11 mouse cellular contexts compared by ENCODE assay signal in the genomic region with DNA sequence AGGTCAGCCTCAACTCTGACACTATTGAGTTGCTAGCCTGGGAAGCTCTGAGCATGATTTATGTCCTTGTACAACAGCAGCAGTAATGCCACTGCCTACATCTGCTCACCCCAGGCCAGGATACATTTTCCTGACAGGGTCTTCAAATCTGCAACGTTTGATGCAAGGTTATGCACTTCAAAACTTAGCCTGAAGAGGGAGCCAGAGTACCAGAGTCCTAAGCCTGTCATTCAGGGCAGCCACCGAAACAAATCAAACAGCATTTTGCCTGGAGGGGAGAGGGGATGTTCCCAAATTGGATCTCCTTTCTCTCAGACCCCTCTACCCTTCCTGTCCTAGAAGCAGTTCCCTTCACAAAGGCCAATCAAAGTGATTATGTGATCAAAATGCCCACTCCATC. TPM values are rescaled to one million over a fixed set of nuclear protein-coding genes. Genes with fewer than 3 reads are reported as not detected.
DNase-seq lines count a peak whose midpoint lies in the region; ATAC-seq and TF ChIP-seq lines count a peak whose summit lies in the region.
"Had no signal": no experiment of that assay in that cellular context is flagged by ENCODE, and none has a peak within 500 bp of the region (broad histone marks: within the 10 kb centered on the region; RNA-seq: fewer than 3 reads in every experiment).

No protein-coding gene starts in this region.

- peak; percentile 39 for TF ChIP-seq CTCF in liver, adult 2 months (IDR thresholded peaks at IDR 0.05; ENCODE audit: low read depth, low read length)

- H3K4me1 ChIP-seq in liver, adult 2 months (ENCODE audit: control insufficient read depth, insufficient read depth, low read length): no peaks in the 10 kb centered on the region
- no peaks in the 10 kb centered on the region for H3K4me1 ChIP-seq in liver, embryonic 11.5 days (replicated peaks; ENCODE audit: control insufficient read depth, insufficient read depth, low read length)
- no peaks in the 10 kb centered on the region for H3K4me1 ChIP-seq in embryonic facial prominence, embryonic 10.5 days
- H3K4me1 ChIP-seq: embryonic facial prominence, embryonic 12.5 days; stomach, embryonic 15.5 days had no signal

- ATAC-seq in CD4-positive, CD25-positive, alpha-beta regulatory T cell, adult 4 months: no peak
- no peak for ATAC-seq in liver, embryonic 11.5 days (replicated peaks; ENCODE audit: low FRiP score)

- H3K36me3 ChIP-seq in liver, adult 2 months (ENCODE audit: control insufficient read depth, insufficient read depth, low read length): no peaks in the 10 kb centered on the region
- H3K36me3 ChIP-seq in liver, embryonic 11.5 days (ENCODE audit: control insufficient read depth, insufficient read depth, low read length): no peaks in the 10 kb centered on the region
- no peaks in the 10 kb centered on the region for H3K36me3 ChIP-seq in embryonic facial prominence, embryonic 10.5 days (replicated peaks)
- H3K36me3 ChIP-seq: embryonic facial prominence, embryonic 12.5 days; stomach, embryonic 15.5 days had no signal

- no peak overlapping the region for H3K4me2 ChIP-seq in liver, embryonic 11.5 days
- H3K4me2 ChIP-seq: embryonic facial prominence, embryonic 12.5 days; stomach, embryonic 15.5 days had no signal

- no peak for TF ChIP-seq POLR2A in liver, adult 2 months (IDR thresholded peaks at IDR 0.05; ENCODE audit: extremely low read depth, insufficient read depth, low read length)

- H3K79me2 ChIP-seq in liver, adult 2 months (ENCODE audit: control insufficient read depth, insufficient read depth, low read length): no peaks in the 10 kb centered on the region

- H3K4me3 ChIP-seq in liver, adult 2 months (ENCODE audit: insufficient read depth, low read depth, low read length): no peak overlapping the region
- H3K4me3 ChIP-seq in liver, embryonic 11.5 days (ENCODE audit: low read depth, low read length): no peak overlapping the region
- H3K4me3 ChIP-seq in embryonic facial prominence, embryonic 10.5 days: no peak overlapping the region
- H3K4me3 ChIP-seq: embryonic facial prominence, embryonic 12.5 days; stomach, embryonic 15.5 days had no signal

- H3K27ac ChIP-seq in liver, adult 2 months (replicated peaks; ENCODE audit: insufficient read depth, low read depth, low read length): no peak overlapping the region
- H3K27ac ChIP-seq in liver, embryonic 11.5 days (ENCODE audit: low read depth, low read length): no peak overlapping the region
- no peak overlapping the region for H3K27ac ChIP-seq in embryonic facial prominence, embryonic 10.5 days (replicated peaks)
- H3K27ac ChIP-seq: embryonic facial prominence, embryonic 12.5 days; stomach, embryonic 15.5 days had no signal

- 5% methylated on average over 2 of the region's 2 CpGs for WGBS in liver, adult 2 months
- WGBS in liver, embryonic 11.5 days: 13% methylated on average over 2 of the region's 2 CpGs
- 3% methylated on average over 2 of the region's 2 CpGs for WGBS in embryonic facial prominence, embryonic 10.5 days

- no peaks in the 10 kb centered on the region for H3K9me3 ChIP-seq in liver, embryonic 11.5 days (ENCODE audit: control insufficient read depth, low read length)
- no peaks in the 10 kb centered on the region for H3K9me3 ChIP-seq in embryonic facial prominence, embryonic 10.5 days
- H3K9me3 ChIP-seq: embryonic facial prominence, embryonic 12.5 days; stomach, embryonic 15.5 days had no signal

- no peak overlapping the region for H3K9ac ChIP-seq in liver, adult 2 months (ENCODE audit: low read depth, low read length)
- H3K9ac ChIP-seq in liver, embryonic 11.5 days (ENCODE audit: low read depth, low read length): no peak overlapping the region
- H3K9ac ChIP-seq: embryonic facial prominence, embryonic 12.5 days; stomach, embryonic 15.5 days had no signal

- peak; percentile 23 for DNase-seq in CD4-positive, CD25-positive, alpha-beta regulatory T cell, adult 2 months (ENCODE audit: low read depth, low spot score)
- peak; percentile 24 for DNase-seq in liver, adult 2 months (ENCODE audit: extremely low read depth, low read depth, low spot score)
- no peak for DNase-seq in liver, embryonic 11.5 days (ENCODE audit: low spot score)
- peak; percentile 48 for DNase-seq in embryonic facial prominence, embryonic 10.5 days (ENCODE audit: low spot score)
- DNase-seq in layer of hippocampus, postnatal 25 days (ENCODE audit: extremely low spot score in 1 of 2, low spot score in 1 of 2): peak; percentile 22 to 62
- DNase-seq in retina, embryonic 14.5 days (ENCODE audit: low spot score): peak; percentile 76
- DNase-seq in spleen, adult 18-20 months: no peak

- 0 out of 2 replicates have a peak, but pooled peaks cover 3% of the 10 kb centered on the region for H3K27me3 ChIP-seq in liver, adult 2 months (ENCODE audit: control insufficient read depth, insufficient read depth, low read length)
- no peaks in the 10 kb centered on the region for H3K27me3 ChIP-seq in liver, embryonic 11.5 days (replicated peaks; ENCODE audit: control insufficient read depth, insufficient read depth, low read length)
- H3K27me3 ChIP-seq in embryonic facial prominence, embryonic 10.5 days (replicated peaks; ENCODE audit: low read depth, poor library complexity, severe bottlenecking): no peaks in the 10 kb centered on the region
- H3K27me3 ChIP-seq: embryonic facial prominence, embryonic 12.5 days; stomach, embryonic 15.5 days had no signal

RNA-seq across cellular contexts. Expression of a gene that starts 30.1 kb away (rescaled TPM):
- not detected for polyA plus RNA-seq in CD4-positive, CD25-positive, alpha-beta regulatory T cell, adult 4 months (2017; shearing (Covaris generic))
- total RNA-seq in liver, adult 2 months (2014; rRNA removed): not detected in 2 replicates
- not detected in 2 replicates for polyA plus RNA-seq in liver, adult 2 months (2012; rRNA removed)
- not detected in 2 replicates for polyA plus RNA-seq in liver, embryonic 11.5 days (2014; fragmentation: Nextera tagmentation; extraction: Ambion mirVana)
- not detected in 2 replicates for polyA plus RNA-seq in embryonic facial prominence, embryonic 10.5 days (2016; fragmentation: Nextera tagmentation; extraction: Ambion mirVana)
- not detected for total RNA-seq in layer of hippocampus, postnatal 25 days (2021)
- total RNA-seq: left cerebral cortex, postnatal 25 days had no signal
- polyA plus RNA-seq: embryonic facial prominence, embryonic 12.5 days had no signal

RNA-seq across cellular contexts. Expression of a gene that starts 45.9 kb away (rescaled TPM):
- under 1 TPM in 1 of 2 experiments, not detected in 1; 0.19 TPM for polyA plus RNA-seq in CD4-positive, CD25-positive, alpha-beta regulatory T cell, adult 4 months (2017; shearing (Covaris generic))
- total RNA-seq in liver, adult 2 months (2014; rRNA removed): not detected in 2 replicates
- polyA plus RNA-seq in liver, adult 2 months (2012; rRNA removed): not detected in 2 replicates
- not detected in 2 replicates for polyA plus RNA-seq in liver, embryonic 11.5 days (2014; fragmentation: Nextera tagmentation; extraction: Ambion mirVana)
- not detected in 2 replicates for polyA plus RNA-seq in embryonic facial prominence, embryonic 10.5 days (2016; fragmentation: Nextera tagmentation; extraction: Ambion mirVana)
- not detected for total RNA-seq in layer of hippocampus, postnatal 25 days (2021)
- total RNA-seq: left cerebral cortex, postnatal 25 days had no signal
- polyA plus RNA-seq: embryonic facial prominence, embryonic 12.5 days; stomach, embryonic 15.5 days had no signal

Comparison
In these comparisons a context has a peak if more than half of its experiments do, and no peak if none do; other contexts are left out.
1. DNase-seq: peak in CD4-positive, CD25-positive, alpha-beta regulatory T cell, adult 2 months (single experiment), liver, adult 2 months (single experiment), embryonic facial prominence, embryonic 10.5 days (single experiment), layer of hippocampus, postnatal 25 days (2 of 2) and retina, embryonic 14.5 days (single experiment); none in liver, embryonic 11.5 days (single experiment) and spleen, adult 18-20 months (0 of 2).